Mouse (Mus musculus) layer of hippocampus, adult 9-11 months (tissue): ENCODE measurements at regions not wholly inside any gene's neighbourhood (a gene's known extent, or its start where the extent isn't known, plus 50 kb on each side); places are given as distances from the start of the nearest gene placed in this dataset.
A peak's percentile ranks its signal among the peaks of the same experiment; 100 is the strongest.

Experiments used
- DNase-seq: peaks from one replicate; pipeline ENCODE4 v3.0.0; 2022

- peak; percentile 73 for DNase-seq
Measured at GRCm38 (mm10) chr13:29016145-29016651, 62.7 kb upstream of the Sox4 start.

- peak; percentile 12 for DNase-seq
Measured at GRCm38 (mm10) chr13:29015605-29015994, 62.1 kb upstream of the Sox4 start.

DNA sequence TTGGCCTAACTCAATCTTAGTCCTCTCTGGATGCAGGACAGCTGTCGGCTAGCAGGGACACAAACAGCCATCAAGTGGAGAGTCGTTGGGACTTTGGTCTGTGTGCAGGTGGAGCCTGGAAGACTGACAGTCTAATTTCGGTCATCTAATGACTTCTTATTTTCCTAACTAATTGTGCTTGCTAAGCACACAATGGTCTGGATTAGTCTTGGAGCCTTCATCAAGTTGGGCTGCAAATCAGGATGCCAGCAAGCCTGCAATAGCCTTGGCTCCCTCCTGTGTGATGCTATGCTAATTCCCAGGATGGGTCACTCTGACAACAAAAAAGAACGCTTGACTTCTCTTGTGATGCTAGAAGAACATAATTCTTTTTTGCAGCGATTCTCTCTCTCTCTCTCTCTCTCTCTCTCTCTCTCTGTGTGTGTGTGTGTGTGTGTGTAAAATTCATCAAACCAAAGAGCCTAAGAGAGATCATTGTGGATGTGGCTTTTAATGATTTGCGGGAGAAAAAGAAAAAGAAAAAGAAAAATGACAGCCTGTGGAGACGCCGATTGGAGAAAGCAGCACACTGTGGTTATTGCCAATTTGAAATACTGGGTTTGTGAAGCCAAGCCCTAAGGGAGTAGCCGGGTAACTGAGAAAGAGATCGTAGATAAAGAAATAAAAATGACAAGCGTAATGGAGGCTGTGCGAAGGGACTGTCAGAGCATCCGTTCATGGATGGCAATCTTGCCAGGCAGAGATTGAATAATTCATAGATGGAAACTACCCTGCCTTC, 61.5 kb upstream of the Sox4 start:
- peak; percentile 11 for DNase-seq

DNA sequence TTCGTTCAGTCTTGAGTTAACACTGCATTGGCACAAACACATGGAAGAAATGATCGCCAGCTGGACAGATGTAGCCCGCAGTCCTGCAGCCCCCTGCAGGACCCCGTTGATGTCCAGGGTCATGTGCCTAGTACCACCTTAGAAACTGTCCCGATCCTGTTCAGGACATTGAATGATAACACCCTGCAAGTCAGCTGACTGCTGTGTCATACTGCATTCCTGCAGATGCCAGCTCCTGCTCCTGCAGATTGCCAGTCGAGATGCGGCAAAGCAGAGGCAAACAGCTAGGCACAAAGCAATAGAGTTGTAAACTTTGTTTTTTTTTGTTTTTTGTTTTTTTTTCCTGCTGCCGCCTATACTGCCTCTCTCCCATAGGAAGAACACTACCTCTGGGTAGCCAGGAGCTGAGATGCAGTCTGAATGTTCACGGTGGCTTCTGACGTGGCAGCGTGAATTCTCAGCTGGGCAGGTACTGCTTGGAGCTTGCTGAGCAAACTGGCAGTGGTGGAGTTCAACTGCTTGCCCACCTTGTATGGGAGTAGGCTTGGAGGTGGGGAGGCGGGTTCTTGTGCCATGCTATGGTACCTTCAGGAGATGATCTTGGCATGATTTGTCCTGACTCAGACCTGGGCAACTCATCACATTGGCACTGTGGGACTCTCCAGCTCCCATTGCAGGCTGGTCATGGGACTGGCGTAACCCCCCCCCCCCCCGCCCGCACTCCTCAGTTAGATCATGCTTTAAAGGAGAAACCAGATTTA, 60.7 kb upstream of the Sox4 start:
- DNase-seq, result peak; percentile 46

DNA sequence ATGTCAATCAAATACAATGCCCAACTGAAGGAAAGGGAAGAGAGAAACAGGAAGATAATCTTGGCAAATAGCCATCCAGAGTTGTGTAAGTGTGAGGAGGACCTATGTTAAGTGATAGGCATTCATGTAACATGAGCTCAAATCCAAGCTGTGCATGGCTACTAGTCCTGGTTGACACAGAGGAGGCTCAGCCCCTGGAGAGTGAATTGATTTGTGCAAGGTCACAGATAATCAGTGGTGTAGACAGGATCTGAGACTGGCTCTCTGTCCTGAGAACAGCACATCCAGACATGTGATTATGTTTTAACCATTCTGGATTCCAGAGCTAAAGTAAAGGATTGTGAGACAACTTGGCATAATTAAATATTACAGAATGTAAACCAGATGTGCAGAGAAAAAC, 53.0 kb upstream of the Sox4 start:
- DNase-seq, result no peak
